Mouse (Mus musculus): ENCODE measurements around the gene Gm5478.

DNA sequence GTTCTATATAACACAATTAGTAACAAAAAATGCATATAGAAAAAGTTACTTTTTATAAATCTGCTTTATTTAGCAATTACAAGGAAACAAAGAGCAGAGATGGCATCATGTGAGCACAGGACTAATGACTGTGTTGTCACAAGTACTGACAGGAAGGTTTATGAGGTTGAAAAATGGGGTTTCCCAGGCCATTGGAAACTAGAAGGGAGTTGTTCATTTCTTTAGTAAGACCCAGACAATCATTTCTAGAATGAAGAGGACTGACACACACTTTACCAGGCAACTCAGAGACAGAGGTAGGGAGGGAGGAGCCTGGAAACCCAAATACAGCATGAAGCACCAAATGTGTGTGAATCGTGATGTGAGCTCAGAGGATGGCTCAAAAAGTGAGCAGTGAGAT, 28.8 kb upstream of the Gm5478 start:
- TF ChIP-seq CTCF (IDR thresholded peaks at IDR 0.05) (no peak), EP300 (IDR thresholded peaks at IDR 0.05) (no peak)

Data from lung, postnatal 0 days (tissue).